Mouse (Mus musculus): ENCODE results near the gene Lsg1. TPM values are rescaled to one million over a fixed set of nuclear protein-coding genes. Genes with fewer than 3 reads are reported as not detected.

Lsg1 gene
- 9.1 and 9.4 TPM in 2 replicates for polyA plus RNA-seq (2012; rRNA removed)

DNA sequence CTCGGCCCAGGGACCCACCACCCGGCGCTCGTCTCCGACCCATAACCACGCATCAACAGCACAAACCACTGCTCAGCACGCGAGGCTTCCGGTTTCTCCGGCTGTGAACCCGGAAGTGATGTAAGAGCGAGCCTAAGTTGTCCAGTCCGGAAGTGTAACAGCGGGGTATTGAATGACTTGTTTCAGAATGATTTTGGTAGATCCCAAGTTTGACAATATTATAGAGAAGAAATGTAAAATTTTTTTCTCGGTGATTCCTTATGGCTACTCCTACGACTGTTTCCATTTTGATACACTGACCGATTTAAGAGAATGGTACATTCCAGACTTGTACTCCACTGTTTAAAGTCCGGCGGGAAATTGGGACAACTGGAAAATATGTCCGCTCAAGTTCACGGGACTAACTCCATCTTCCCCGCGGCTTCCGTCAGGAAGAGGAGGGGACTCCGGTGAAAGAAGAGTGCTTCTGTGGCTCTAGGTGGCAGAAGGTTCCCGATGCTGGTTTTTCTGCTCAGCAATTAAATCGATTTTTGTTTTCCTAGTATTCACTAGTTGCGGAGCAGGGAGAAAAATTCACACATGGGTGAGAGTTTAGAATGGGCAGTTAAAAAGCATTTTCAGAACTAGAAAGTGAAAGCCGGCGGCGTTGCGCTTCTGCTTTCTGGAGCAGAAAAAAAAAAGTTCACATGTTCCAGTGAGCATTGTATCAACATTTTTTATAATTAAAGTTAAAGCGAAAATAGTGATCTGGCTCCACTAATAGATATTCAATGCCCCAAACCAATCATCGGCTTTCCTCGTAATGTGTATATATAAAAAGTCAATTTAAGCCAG is at the start of gene Lsg1:
TSS of gene Lsg1 (minus strand) at position 99 of the 834 bp plus-strand sequence.
- DNase-seq = peak; percentile 95
- 3% methylated on average over 35 of the region's 35 CpGs for WGBS
- TF ChIP-seq CTCF (conservative IDR thresholded peaks at IDR 0.05; ENCODE audit: insufficient read depth, insufficient read length, low read depth, low read length) (peak; percentile 45), POLR2A (IDR thresholded peaks at IDR 0.05; ENCODE audit: low read depth, low read length) (no peak)
- peak within 1 kb of the TSS; percentile 95 for H3K4me3 ChIP-seq (ENCODE audit: insufficient read depth, low read depth, low read length)
- H3K27me3 ChIP-seq (replicated peaks; ENCODE audit: control insufficient read depth, insufficient read depth, low read length) = no peaks in the 10 kb centered on the region
- peak within 1 kb of the TSS; percentile 57; the same call in 1 of the 2 replicates for H3K27ac ChIP-seq (ENCODE audit: insufficient read depth, low read depth, low read length)
- peaks cover 7% of the 10 kb centered on the region; the same call in 1 of the 2 replicates for H3K4me1 ChIP-seq (ENCODE audit: control insufficient read depth, insufficient read depth, low read length)
- H3K36me3 ChIP-seq (ENCODE audit: control insufficient read depth, insufficient read depth, low read length) = peaks cover 2% of the 10 kb centered on the region

DNA sequence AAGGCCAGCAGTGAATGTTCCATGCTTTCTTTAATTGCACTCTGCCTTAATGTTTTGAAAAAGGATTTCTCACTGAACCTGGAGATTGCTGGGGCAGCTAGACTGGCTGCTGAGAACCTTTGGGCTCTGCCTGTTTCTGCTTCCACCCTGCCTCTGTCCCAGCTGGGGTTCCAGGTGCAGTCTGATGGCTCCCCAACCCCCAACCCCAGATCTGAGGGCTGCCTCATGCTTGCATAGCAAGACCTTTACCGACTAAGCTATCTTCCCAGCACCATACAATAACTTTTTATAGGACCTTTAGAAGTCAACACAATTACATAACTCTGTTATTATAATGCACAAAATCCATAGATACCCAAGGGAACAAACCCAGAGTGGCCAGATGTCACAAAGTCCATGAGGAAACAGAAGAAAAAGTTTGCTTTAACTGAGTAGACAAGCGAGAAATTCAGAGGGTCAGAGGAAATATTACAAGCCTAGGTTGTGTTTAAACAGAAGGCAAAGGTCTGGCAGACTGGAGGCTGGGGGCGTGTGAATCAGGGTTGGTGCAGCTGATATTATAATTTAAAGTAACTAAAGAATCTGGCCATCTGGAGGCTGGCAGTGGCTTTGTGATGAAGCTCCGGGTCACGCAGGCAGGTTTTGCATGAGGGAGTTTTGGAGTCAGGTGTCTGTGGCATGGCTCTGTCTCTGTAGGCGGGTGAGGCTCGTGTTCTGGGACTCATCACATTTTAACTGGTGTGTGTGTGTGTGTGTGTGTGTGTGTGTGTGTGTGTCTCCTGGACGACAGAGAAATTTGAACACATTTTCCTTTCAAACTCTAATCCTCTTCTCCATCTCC is 46.7 kb upstream of the Lsg1 start:
- H3K27me3 ChIP-seq (replicated peaks; ENCODE audit: control insufficient read depth, insufficient read depth, low read length) = no peaks in the 10 kb centered on the region
- H3K4me3 ChIP-seq (ENCODE audit: insufficient read depth, low read depth, low read length) = no peak overlapping the region
- no peak overlapping the region for H3K27ac ChIP-seq (ENCODE audit: insufficient read depth, low read depth, low read length)
- DNase-seq = no peak
- H3K36me3 ChIP-seq (ENCODE audit: control insufficient read depth, insufficient read depth, low read length) = no peaks in the 10 kb centered on the region
- H3K4me1 ChIP-seq (ENCODE audit: control insufficient read depth, insufficient read depth, low read length) = no peaks in the 10 kb centered on the region
- TF ChIP-seq POLR2A (IDR thresholded peaks at IDR 0.05; ENCODE audit: low read depth, low read length) (no peak), CTCF (conservative IDR thresholded peaks at IDR 0.05; ENCODE audit: insufficient read depth, insufficient read length, low read depth, low read length) (no peak)
- WGBS = 60% methylated on average over 8 of the region's 8 CpGs

DNA sequence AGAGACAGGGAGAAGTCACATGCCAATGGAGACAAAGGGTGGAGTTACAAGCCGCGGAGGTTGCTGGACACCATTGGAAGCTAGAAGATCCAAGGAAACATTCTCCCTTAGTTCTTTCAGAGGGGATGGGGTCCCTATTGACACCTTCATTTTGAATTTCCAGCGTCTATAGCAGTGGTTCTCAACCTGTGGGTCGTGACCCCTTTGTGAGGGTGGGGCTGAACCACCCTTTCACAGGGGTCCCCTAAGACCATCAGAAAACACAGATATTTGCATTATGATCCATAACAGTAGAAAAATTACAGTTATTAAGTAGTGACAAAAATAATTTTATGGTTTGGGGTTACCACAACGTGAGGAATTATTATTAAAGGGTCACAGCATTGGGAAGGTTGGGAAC is 42.1 kb upstream of the Lsg1 start:
- no peaks in the 10 kb centered on the region for H3K36me3 ChIP-seq (ENCODE audit: control insufficient read depth, insufficient read depth, low read length)
- TF ChIP-seq CTCF (conservative IDR thresholded peaks at IDR 0.05; ENCODE audit: insufficient read depth, insufficient read length, low read depth, low read length) = no peak
- H3K27ac ChIP-seq (ENCODE audit: insufficient read depth, low read depth, low read length) = no peak overlapping the region
- no peak for DNase-seq
- 91% methylated on average over 5 of the region's 5 CpGs for WGBS
- H3K4me1 ChIP-seq (ENCODE audit: control insufficient read depth, insufficient read depth, low read length) = no peaks in the 10 kb centered on the region
- no peak overlapping the region for H3K4me3 ChIP-seq (ENCODE audit: insufficient read depth, low read depth, low read length)
- no peaks in the 10 kb centered on the region for H3K27me3 ChIP-seq (replicated peaks; ENCODE audit: control insufficient read depth, insufficient read depth, low read length)

DNA sequence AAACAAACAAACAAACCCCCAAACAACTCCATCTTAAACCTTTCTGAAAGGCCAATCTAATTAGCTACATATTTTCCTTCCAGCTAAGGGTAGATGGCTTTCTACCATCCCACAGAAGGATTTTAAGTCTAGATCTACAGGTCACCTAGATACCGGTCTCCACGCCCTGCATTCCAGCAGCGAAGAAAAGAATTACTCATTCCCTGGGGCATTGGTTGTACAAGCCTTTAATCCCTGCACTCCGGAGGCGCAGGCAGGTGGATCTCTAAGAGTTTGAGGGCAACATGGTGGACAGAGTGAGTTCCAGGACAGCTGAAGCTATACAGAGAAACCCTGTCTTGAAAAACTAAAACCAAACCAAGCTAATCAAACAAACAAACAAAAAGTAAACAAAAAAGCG is 41.0 kb upstream of the Lsg1 start:
- DNase-seq = no peak
- Histone ChIP-seq H3K27me3 (replicated peaks; ENCODE audit: control insufficient read depth, insufficient read depth, low read length) (no peaks in the 10 kb centered on the region), H3K36me3 (ENCODE audit: control insufficient read depth, insufficient read depth, low read length) (no peaks in the 10 kb centered on the region), H3K27ac (ENCODE audit: insufficient read depth, low read depth, low read length) (no peak overlapping the region), H3K4me3 (ENCODE audit: insufficient read depth, low read depth, low read length) (no peak overlapping the region), H3K4me1 (ENCODE audit: control insufficient read depth, insufficient read depth, low read length) (no peaks in the 10 kb centered on the region)
- no peak for TF ChIP-seq POLR2A (IDR thresholded peaks at IDR 0.05; ENCODE audit: low read depth, low read length)
- no peak for TF ChIP-seq CTCF (conservative IDR thresholded peaks at IDR 0.05; ENCODE audit: insufficient read depth, insufficient read length, low read depth, low read length)
- WGBS = 63% methylated on average over 6 of the region's 6 CpGs

DNA sequence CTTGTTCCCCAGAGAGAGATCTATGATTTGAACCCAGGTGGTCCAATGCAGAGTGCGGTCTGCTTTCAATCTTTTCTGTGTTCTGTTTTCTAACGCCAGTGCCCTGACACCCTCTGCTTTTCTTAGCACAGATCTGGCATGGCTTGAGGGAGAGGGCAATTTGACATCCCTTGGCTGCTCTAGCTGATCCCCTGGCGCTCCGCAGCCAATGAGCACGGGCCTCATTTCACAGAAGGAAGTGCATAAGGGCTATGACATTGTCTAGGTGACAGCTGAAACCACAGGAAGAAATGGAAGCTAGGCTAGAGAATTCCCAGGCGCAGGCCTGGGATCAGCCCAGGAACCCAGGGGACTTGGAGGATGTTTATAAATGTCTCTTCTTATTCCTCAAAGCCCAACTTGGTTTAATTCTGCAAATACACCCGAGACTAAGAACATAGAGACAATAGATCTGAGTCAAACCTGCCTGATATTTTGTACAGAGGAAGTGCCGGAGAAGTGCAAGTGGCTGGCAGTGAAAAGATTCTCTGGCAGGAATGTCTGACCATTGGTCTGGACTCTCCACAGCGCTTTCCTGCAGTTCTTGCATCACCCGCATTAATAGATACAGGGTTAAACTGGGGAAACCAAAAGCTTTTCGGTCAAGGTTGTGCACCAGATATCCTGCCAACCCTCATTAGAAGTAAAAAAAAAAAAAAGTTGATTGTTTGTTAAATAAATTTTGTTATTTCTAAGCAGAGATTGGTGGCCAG is 40.4 kb upstream of the Lsg1 start:
- Histone ChIP-seq H3K4me1 (ENCODE audit: control insufficient read depth, insufficient read depth, low read length) (no peaks in the 10 kb centered on the region), H3K36me3 (ENCODE audit: control insufficient read depth, insufficient read depth, low read length) (no peaks in the 10 kb centered on the region), H3K27me3 (replicated peaks; ENCODE audit: control insufficient read depth, insufficient read depth, low read length) (no peaks in the 10 kb centered on the region), H3K4me3 (ENCODE audit: insufficient read depth, low read depth, low read length) (no peak overlapping the region), H3K27ac (ENCODE audit: insufficient read depth, low read depth, low read length) (peak overlapping the region; percentile 26; the same call in 1 of the 2 replicates)
- peak; percentile 51 for DNase-seq
- TF ChIP-seq CTCF (conservative IDR thresholded peaks at IDR 0.05; ENCODE audit: insufficient read depth, insufficient read length, low read depth, low read length) (no peak), POLR2A (IDR thresholded peaks at IDR 0.05; ENCODE audit: low read depth, low read length) (no peak)
- 68% methylated on average over 11 of the region's 11 CpGs for WGBS

DNA sequence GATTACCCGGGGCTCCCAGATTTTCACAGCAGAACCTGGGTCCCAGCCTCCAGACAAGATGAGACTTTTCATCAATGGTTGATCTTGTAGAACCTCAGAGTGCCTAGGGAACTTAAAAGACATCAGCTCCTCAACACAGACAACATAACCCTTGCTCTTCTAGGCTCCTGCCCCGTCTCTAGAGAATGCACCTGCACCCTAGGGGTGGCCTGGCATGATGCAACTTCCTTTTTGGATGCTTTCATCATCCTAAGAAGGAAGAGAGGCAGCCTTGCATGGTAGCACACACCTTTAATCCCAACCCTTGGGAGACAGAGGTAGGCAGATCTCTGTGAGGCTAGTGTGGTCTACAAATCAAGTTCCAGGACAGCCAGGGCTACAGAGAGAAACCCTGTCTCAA is 37.2 kb upstream of the Lsg1 start:
- H3K27ac ChIP-seq (ENCODE audit: insufficient read depth, low read depth, low read length) = no peak overlapping the region
- no peaks in the 10 kb centered on the region for H3K4me1 ChIP-seq (ENCODE audit: control insufficient read depth, insufficient read depth, low read length)
- no peak overlapping the region for H3K4me3 ChIP-seq (ENCODE audit: insufficient read depth, low read depth, low read length)
- H3K36me3 ChIP-seq (ENCODE audit: control insufficient read depth, insufficient read depth, low read length) = no peaks in the 10 kb centered on the region
- no peak for TF ChIP-seq POLR2A (IDR thresholded peaks at IDR 0.05; ENCODE audit: low read depth, low read length)
- no peak for TF ChIP-seq CTCF (conservative IDR thresholded peaks at IDR 0.05; ENCODE audit: insufficient read depth, insufficient read length, low read depth, low read length)
- no peaks in the 10 kb centered on the region for H3K27me3 ChIP-seq (replicated peaks; ENCODE audit: control insufficient read depth, insufficient read depth, low read length)
- WGBS = 74% methylated on average over 2 of the region's 2 CpGs
- DNase-seq = no peak

Data from kidney, adult 2 months (tissue).